Mouse (Mus musculus): ENCODE data around the gene Col4a3bp. TPM values are rescaled to one million over a fixed set of nuclear protein-coding genes. Genes with fewer than 3 reads are reported as not detected.

Gene Col4a3bp
- polyA plus RNA-seq, 1 experiment from 2014 or later, result 9.3 TPM

DNA sequence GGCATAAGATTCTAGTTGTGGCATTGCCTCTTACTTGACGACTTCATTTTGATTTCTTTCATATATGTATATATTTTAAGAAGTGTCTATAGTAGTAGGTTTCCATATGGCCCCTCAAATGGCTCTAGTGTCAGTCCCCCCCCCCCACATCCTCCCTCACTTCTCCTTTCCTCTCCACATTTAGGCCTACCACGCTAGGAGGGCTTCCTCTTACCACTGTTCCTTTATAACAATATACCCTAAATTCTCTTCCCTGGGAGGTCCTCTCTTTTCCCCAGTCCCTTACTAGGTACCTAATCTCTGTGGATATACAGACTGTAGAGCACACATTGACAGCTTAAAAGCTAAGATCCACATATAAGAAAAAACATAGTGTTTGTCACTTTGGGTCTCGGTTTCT, 21.1 kb upstream of the Col4a3bp start:
- Histone ChIP-seq H3K4me2 (replicated peaks) (no peak overlapping the region), H3K9me3 (no peaks in the 10 kb centered on the region), H3K9ac (no peak overlapping the region), H3K27ac (no peak overlapping the region), H3K4me3 (no peak overlapping the region), H3K4me1 (no peaks in the 10 kb centered on the region), H3K36me3 (peaks cover 2% of the 10 kb centered on the region; the same call in 1 of the 2 replicates), H3K27me3 (replicated peaks) (no peaks in the 10 kb centered on the region)
- ATAC-seq (ENCODE audit: low FRiP score, low read depth), result no peak
- WGBS, result 94% methylated on average over 3 of the region's 3 CpGs

GRCm38 (mm10) chr13:96527022-96527421, 15.4 kb upstream of the Col4a3bp start:
- Histone ChIP-seq H3K4me3 (no peak overlapping the region), H3K36me3 (no peaks in the 10 kb centered on the region), H3K9me3 (no peaks in the 10 kb centered on the region), H3K9ac (no peak overlapping the region), H3K4me2 (replicated peaks) (no peak overlapping the region), H3K4me1 (no peaks in the 10 kb centered on the region), H3K27ac (no peak overlapping the region), H3K27me3 (replicated peaks) (no peaks in the 10 kb centered on the region)
- 95% methylated on average over 3 of the region's 3 CpGs for WGBS
- no peak for ATAC-seq (ENCODE audit: low FRiP score, low read depth)

DNA sequence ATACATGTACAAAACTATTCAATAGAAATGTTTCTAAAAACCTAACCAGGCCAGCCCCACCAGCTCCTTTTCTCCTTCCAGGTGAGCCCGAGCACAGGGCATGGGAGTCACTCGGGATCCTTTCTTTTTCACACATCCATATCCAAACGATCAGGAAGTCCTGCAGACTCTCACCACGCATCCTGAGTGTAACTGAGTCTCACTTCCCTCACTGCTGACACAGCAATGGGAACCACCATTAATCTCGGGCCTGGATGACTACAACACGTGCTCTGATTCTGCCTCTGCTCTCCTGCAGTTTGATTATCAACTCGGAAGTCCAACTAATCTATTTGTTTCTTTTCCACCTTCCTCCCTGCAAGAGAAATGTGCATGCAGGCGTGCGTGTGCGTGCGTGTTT, 14.6 kb upstream of the Col4a3bp start:
- no peaks in the 10 kb centered on the region for H3K27me3 ChIP-seq (replicated peaks)
- WGBS, result 90% methylated on average over 11 of the region's 11 CpGs
- no peaks in the 10 kb centered on the region for H3K9me3 ChIP-seq
- no peak for ATAC-seq (ENCODE audit: low FRiP score, low read depth)
- H3K27ac ChIP-seq, result no peak overlapping the region
- H3K9ac ChIP-seq, result no peak overlapping the region
- H3K4me1 ChIP-seq, result no peaks in the 10 kb centered on the region
- no peaks in the 10 kb centered on the region for H3K36me3 ChIP-seq
- H3K4me2 ChIP-seq (replicated peaks), result no peak overlapping the region
- no peak overlapping the region for H3K4me3 ChIP-seq

- WGBS, result 94% methylated on average over 3 of the region's 3 CpGs
- Histone ChIP-seq H3K9me3 (no peaks in the 10 kb centered on the region), H3K4me3 (no peak overlapping the region), H3K9ac (no peak overlapping the region), H3K36me3 (no peaks in the 10 kb centered on the region), H3K4me2 (replicated peaks) (no peak overlapping the region), H3K4me1 (no peaks in the 10 kb centered on the region), H3K27ac (no peak overlapping the region), H3K27me3 (replicated peaks) (no peaks in the 10 kb centered on the region)
- no peak for ATAC-seq (ENCODE audit: low FRiP score, low read depth)
Measured at GRCm38 (mm10) chr13:96528776-96529175, 13.6 kb upstream of the Col4a3bp start.

DNA sequence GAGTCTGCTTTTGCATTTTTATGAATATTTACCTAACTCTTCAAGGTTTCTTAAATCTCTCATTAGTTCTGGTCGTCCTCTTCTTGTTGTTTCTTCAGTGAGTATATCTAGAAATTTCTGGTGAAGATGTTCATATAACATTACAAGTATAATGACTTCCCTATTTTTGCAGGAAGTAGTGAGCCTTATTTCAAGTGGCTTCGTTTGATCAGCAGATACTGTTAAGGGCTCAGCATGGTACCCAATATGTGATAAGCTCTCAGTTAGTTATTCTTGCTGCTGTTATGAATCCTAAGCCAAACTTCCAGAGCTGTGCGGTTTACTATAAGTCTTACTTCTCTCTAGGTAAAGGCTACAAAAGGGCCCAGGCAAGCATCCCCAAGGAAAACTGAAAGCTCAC, 12.9 kb upstream of the Col4a3bp start:
- Histone ChIP-seq H3K27ac (no peak overlapping the region), H3K9ac (no peak overlapping the region), H3K9me3 (no peaks in the 10 kb centered on the region), H3K36me3 (no peaks in the 10 kb centered on the region), H3K4me3 (no peak overlapping the region), H3K27me3 (replicated peaks) (no peaks in the 10 kb centered on the region), H3K4me2 (replicated peaks) (no peak overlapping the region), H3K4me1 (no peaks in the 10 kb centered on the region)
- no peak for ATAC-seq (ENCODE audit: low FRiP score, low read depth)
- 89% methylated on average over 3 of the region's 3 CpGs for WGBS

DNA sequence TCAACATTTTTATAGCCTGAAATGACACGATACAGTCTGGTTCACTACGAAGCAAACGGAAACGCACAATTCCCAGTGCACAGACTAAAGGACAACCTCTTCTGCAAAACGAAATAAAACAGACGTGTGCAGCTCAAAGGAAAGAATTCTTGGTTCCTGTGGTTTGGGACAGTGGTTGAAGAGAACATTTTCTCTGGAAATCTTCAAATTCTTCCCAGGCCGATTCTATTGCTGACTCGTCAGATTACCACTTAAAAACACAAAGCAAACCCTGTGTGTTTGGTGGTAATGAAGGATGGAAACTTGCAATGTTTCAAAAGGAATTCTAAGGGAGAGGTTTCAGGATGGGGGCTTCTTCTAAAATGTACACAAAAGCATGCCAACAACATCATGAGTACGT, 12.4 kb upstream of the Col4a3bp start:
- no peaks in the 10 kb centered on the region for H3K9me3 ChIP-seq
- H3K4me2 ChIP-seq (replicated peaks), result no peak overlapping the region
- 96% methylated on average over 9 of the region's 9 CpGs for WGBS
- H3K4me3 ChIP-seq, result no peak overlapping the region
- no peaks in the 10 kb centered on the region for H3K4me1 ChIP-seq
- no peak overlapping the region for H3K27ac ChIP-seq
- H3K36me3 ChIP-seq, result no peaks in the 10 kb centered on the region
- H3K9ac ChIP-seq, result no peak overlapping the region
- no peaks in the 10 kb centered on the region for H3K27me3 ChIP-seq (replicated peaks)
- no peak for ATAC-seq (ENCODE audit: low FRiP score, low read depth)

DNA sequence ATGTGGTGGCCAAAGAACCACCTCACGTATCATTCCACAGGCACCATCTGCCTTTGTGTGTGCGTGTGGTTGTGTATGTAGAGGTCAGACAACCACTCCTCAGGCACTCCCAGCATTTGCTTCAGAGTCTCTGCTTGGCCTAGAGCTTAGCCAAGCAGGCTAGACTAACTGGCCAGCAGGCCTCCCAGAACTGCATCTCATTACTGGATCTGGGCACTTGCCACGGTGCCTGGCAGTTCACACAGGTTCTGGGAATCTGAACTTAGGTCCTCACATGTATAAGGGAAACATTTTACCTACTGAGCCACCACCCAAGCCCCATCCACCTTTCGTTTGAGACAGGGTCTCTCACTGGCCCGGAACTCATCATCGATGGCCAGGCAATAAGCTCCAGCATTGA, 10.2 kb upstream of the Col4a3bp start:
- no peak overlapping the region for H3K9ac ChIP-seq
- H3K4me1 ChIP-seq, result no peaks in the 10 kb centered on the region
- ATAC-seq (ENCODE audit: low FRiP score, low read depth), result no peak

DNA sequence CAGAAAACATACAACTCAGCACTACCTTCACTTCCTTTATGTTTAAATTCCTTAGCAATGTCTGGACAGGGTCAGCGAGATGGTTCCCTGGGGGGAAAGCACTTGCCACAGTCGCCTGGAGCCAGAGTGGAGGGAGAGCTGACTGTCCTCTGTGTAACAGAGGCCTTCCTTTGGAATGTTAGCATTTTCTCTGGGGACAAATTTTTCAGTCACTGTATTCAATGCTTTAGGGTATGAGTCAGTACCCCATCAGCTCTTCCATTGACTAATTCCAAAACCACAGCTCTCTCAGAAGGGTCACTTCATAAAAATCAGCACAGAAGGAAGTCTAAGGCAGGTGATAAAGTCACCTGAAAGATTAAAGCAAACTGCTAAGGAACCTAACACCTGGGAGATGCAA, 8.7 kb upstream of the Col4a3bp start:
- 59% methylated on average over 2 of the region's 2 CpGs for WGBS
- Histone ChIP-seq H3K4me3 (no peak overlapping the region), H3K9ac (no peak overlapping the region), H3K9me3 (no peaks in the 10 kb centered on the region), H3K36me3 (no peaks in the 10 kb centered on the region), H3K4me1 (no peaks in the 10 kb centered on the region), H3K27ac (no peak overlapping the region), H3K4me2 (replicated peaks) (no peak overlapping the region), H3K27me3 (replicated peaks) (no peaks in the 10 kb centered on the region)
- ATAC-seq (ENCODE audit: low FRiP score, low read depth), result no peak

More for the DNA sequence above, 10.2 kb upstream of the Col4a3bp start:
- Histone ChIP-seq H3K27me3 (replicated peaks) (no peaks in the 10 kb centered on the region), H3K9me3 (no peaks in the 10 kb centered on the region), H3K4me3 (no peak overlapping the region), H3K27ac (no peak overlapping the region), H3K4me2 (replicated peaks) (no peak overlapping the region), H3K36me3 (no peaks in the 10 kb centered on the region)
- 88% methylated on average over 6 of the region's 6 CpGs for whole genome bisulfite sequencing

DNA sequence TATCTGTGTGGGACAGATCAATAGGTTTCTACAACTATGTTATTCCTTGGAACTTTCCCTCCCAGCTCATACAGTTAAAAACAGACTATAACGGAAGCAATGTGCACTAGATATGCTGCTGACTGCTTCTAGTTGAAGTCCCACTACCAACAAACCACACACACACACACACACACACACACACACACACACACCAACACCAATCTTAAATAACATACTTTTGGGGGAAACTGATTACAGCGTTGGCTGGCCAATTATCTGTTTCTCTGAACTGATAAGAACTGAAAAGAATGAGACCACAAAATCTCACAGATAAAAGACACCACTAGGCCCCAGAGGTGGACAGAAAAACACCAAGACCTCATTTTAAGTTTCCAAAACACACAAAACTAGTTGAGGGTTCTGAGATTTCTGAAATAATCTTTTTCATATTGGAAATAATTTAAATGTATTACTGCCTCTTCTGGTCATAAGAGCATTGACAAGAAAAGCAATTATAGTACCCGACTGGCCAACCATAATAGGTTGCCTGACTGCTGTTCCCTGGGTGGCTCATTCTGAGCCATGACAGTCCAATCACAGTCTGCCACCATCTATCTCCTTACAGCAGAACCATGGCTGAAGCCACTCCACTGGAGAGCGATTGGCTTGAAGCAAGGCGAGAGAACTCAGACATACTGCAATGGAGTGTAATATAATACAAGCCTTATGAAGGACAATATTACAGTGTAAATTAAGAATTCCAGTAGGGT, 5.4 kb upstream of the Col4a3bp start:
- Histone ChIP-seq H3K27me3 (replicated peaks) (no peaks in the 10 kb centered on the region), H3K4me3 (no peak overlapping the region), H3K4me1 (no peaks in the 10 kb centered on the region), H3K9ac (no peak overlapping the region), H3K36me3 (no peaks in the 10 kb centered on the region), H3K27ac (no peak overlapping the region), H3K4me2 (replicated peaks) (no peak overlapping the region), H3K9me3 (no peaks in the 10 kb centered on the region)
- ATAC-seq (ENCODE audit: low FRiP score, low read depth), result no peak
- 94% methylated on average over 5 of the region's 5 CpGs for WGBS

- no peaks in the 10 kb centered on the region for H3K36me3 ChIP-seq
- no peak overlapping the region for H3K4me3 ChIP-seq
- H3K27me3 ChIP-seq (replicated peaks), result no peaks in the 10 kb centered on the region
- H3K9ac ChIP-seq, result no peak overlapping the region
- no peak overlapping the region for H3K4me2 ChIP-seq (replicated peaks)
- 90% methylated on average over 3 of the region's 3 CpGs for WGBS
- no peaks in the 10 kb centered on the region for H3K9me3 ChIP-seq
- H3K27ac ChIP-seq, result no peak overlapping the region
- no peak for ATAC-seq (ENCODE audit: low FRiP score, low read depth)
- no peaks in the 10 kb centered on the region for H3K4me1 ChIP-seq
Measured at GRCm38 (mm10) chr13:96538103-96538502, 4.3 kb upstream of the Col4a3bp start.

- peaks cover 7% of the 10 kb centered on the region; the same call in 1 of the 2 replicates for H3K4me1 ChIP-seq
- H3K4me3 ChIP-seq, result 0 out of 2 replicates have a peak overlapping the region, but pooled peaks have one; percentile 13
- no peaks in the 10 kb centered on the region for H3K27me3 ChIP-seq (replicated peaks)
- H3K27ac ChIP-seq, result no peak overlapping the region
- WGBS, result 53% methylated on average over 2 of the region's 2 CpGs
- H3K4me2 ChIP-seq (replicated peaks), result peak overlapping the region; percentile 71
- H3K9ac ChIP-seq, result no peak overlapping the region
- no peaks in the 10 kb centered on the region for H3K9me3 ChIP-seq
- no peak for ATAC-seq (ENCODE audit: low FRiP score, low read depth)
- H3K36me3 ChIP-seq, result no peaks in the 10 kb centered on the region
Measured at GRCm38 (mm10) chr13:96541381-96541780, 1.0 kb upstream of the Col4a3bp start.

GRCm38 (mm10) chr13:96542901-96543891, 778 bp downstream of the Col4a3bp start:
- WGBS, result under 1% methylated on average over 73 of the region's 73 CpGs
- H3K4me2 ChIP-seq (replicated peaks), result peak overlapping the region; percentile 71
- H3K27ac ChIP-seq, result peak overlapping the region; percentile 81
- no peaks in the 10 kb centered on the region for H3K27me3 ChIP-seq (replicated peaks)
- no peaks in the 10 kb centered on the region for H3K9me3 ChIP-seq
- no peaks in the 10 kb centered on the region for H3K36me3 ChIP-seq
- H3K9ac ChIP-seq, result peak overlapping the region; percentile 90
- peaks cover 7% of the 10 kb centered on the region; the same call in 1 of the 2 replicates for H3K4me1 ChIP-seq
- peak overlapping the region; percentile 95 for H3K4me3 ChIP-seq
- peak; percentile 76 for ATAC-seq (ENCODE audit: low FRiP score, low read depth)
